In genomic region chr11:69064259-69065133, GRCm38 (mm10) we compare ENCODE assay signal across 8 mouse cellular contexts. TPM values are rescaled to one million over a fixed set of nuclear protein-coding genes. Genes with fewer than 3 reads are reported as not detected.
DNase-seq lines count a peak whose midpoint lies in the region; ATAC-seq and TF ChIP-seq lines count a peak whose summit lies in the region.

No protein-coding gene starts in this region.

- no peaks in the 10 kb centered on the region for H3K79me3 ChIP-seq in C2C12 (ENCODE audit: low read depth)

- TF ChIP-seq CTCF in C2C12 (IDR thresholded peaks at IDR 0.05; ENCODE audit: control insufficient read depth, insufficient read depth, insufficient read length) = no peak

- peaks cover 9% of the 10 kb centered on the region for H3K79me2 ChIP-seq in C2C12 (ENCODE audit: control insufficient read depth, insufficient read depth)

- H3K4me1 ChIP-seq in forebrain, embryonic 14.5 days (ENCODE audit: control insufficient read depth, insufficient read depth, low read length) = peaks cover 19% of the 10 kb centered on the region
- H3K4me1 ChIP-seq in liver, embryonic 15.5 days (replicated peaks) = peaks cover 66% of the 10 kb centered on the region

- peak overlapping the region; percentile 55 for H3K4me3 ChIP-seq in C2C12 (ENCODE audit: insufficient read depth, poor library complexity, severe bottlenecking)
- H3K4me3 ChIP-seq in forebrain, embryonic 14.5 days (ENCODE audit: low read depth, low read length) = peak overlapping the region; percentile 54
- peak overlapping the region; percentile 67 for H3K4me3 ChIP-seq in liver, embryonic 15.5 days (replicated peaks)

- H3K4me2 ChIP-seq in forebrain, embryonic 14.5 days (ENCODE audit: low read length) = peak overlapping the region; percentile 65
- peak overlapping the region; percentile 99 for H3K4me2 ChIP-seq in liver, embryonic 15.5 days

- no peaks in the 10 kb centered on the region for H3K9me3 ChIP-seq in forebrain, embryonic 14.5 days (replicated peaks; ENCODE audit: control insufficient read depth, low read length)
- H3K9me3 ChIP-seq in liver, embryonic 15.5 days (replicated peaks) = no peaks in the 10 kb centered on the region

- DNase-seq in heart, adult 11 months = peak; percentile 90
- DNase-seq in heart, adult 18-20 months = no peak
- DNase-seq in forebrain, embryonic 14.5 days (ENCODE audit: low spot score) = no peak
- no peak for DNase-seq in adrenal gland, postnatal 25 days
- no peak for DNase-seq in Muller cell, postnatal 12 days (ENCODE audit: inconsistent ontology term)
- no peak for DNase-seq in embryo, embryonic 10 days (ENCODE audit: low spot score)

- peak overlapping the region; percentile 64 for H3ac ChIP-seq in C2C12 (ENCODE audit: control insufficient read depth, insufficient read length, low read depth)

- ATAC-seq in forebrain, embryonic 14.5 days = no peak
- ATAC-seq in liver, embryonic 15.5 days (ENCODE audit: insufficient read depth) = no peak

- no peak overlapping the region for H3K27ac ChIP-seq in forebrain, embryonic 14.5 days (ENCODE audit: low read depth, low read length)
- peak overlapping the region; percentile 56 for H3K27ac ChIP-seq in liver, embryonic 15.5 days (replicated peaks)

- no peaks in the 10 kb centered on the region for H3K27me3 ChIP-seq in C2C12 (ENCODE audit: control insufficient read depth, insufficient read depth, insufficient read length)
- H3K27me3 ChIP-seq in forebrain, embryonic 14.5 days (replicated peaks; ENCODE audit: control insufficient read depth, insufficient read depth, low read length) = no peaks in the 10 kb centered on the region
- H3K27me3 ChIP-seq in liver, embryonic 15.5 days = no peaks in the 10 kb centered on the region

- H3K36me3 ChIP-seq in C2C12 (ENCODE audit: control insufficient read depth, insufficient read depth) = no peaks in the 10 kb centered on the region
- H3K36me3 ChIP-seq in forebrain, embryonic 14.5 days (ENCODE audit: control insufficient read depth, insufficient read depth, low read length) = no peaks in the 10 kb centered on the region
- H3K36me3 ChIP-seq in liver, embryonic 15.5 days (replicated peaks) = no peaks in the 10 kb centered on the region

- H3K9ac ChIP-seq in forebrain, embryonic 14.5 days (ENCODE audit: low read length) = peak overlapping the region; percentile 77
- H3K9ac ChIP-seq in liver, embryonic 15.5 days = peak overlapping the region; percentile 74; the same call in 1 of the 2 replicates

- 46% methylated on average over 9 of the region's 9 CpGs for WGBS in forebrain, embryonic 14.5 days
- 62% methylated on average over 9 of the region's 9 CpGs for WGBS in liver, embryonic 15.5 days (ENCODE audit: insufficient replicate concordance)

TF ChIP-seq in C2C12, 6 proteins besides CTCF, POLR2A, EP300 and RAD21:
- TF ChIP-seq MYOD1 (IDR thresholded peaks at IDR 0.05; ENCODE audit: control insufficient read depth, insufficient read length, low read depth) = no peak
- TF ChIP-seq USF1 (IDR thresholded peaks at IDR 0.05; ENCODE audit: low read depth) = no peak
- TF ChIP-seq FOSL1 (IDR thresholded peaks at IDR 0.05; ENCODE audit: insufficient read depth, low read length, poor library complexity, severe bottlenecking) = no peak
- no peak for TF ChIP-seq MYOG (IDR thresholded peaks at IDR 0.05; ENCODE audit: control insufficient read depth, extremely low read depth, insufficient read length)
- TF ChIP-seq MAX (IDR thresholded peaks at IDR 0.05) = no peak
- no peak for TF ChIP-seq CEBPB (IDR thresholded peaks at IDR 0.05; ENCODE audit: low read depth)
TF ChIP-seq in C2C12: peak in this region for 0.

RNA-seq across cellular contexts. Expression of gene Borcs6, which starts 5.0 kb away (rescaled TPM):
- 10 to 100 TPM; 16.7 to 19.3 TPM for total RNA-seq in heart, adult 18-20 months (2021)
- polyA plus RNA-seq in C2C12 (2012; fragmentation: generic; extraction: Trizol) = 14.3 TPM
- 10.7 and 13.9 TPM in 2 replicates for polyA plus RNA-seq in forebrain, embryonic 14.5 days (2014; fragmentation: Nextera tagmentation; extraction: Ambion mirVana)
- polyA plus RNA-seq in liver, embryonic 15.5 days (2015; fragmentation: Nextera tagmentation; extraction: Ambion mirVana) = 4.3 and 5.3 TPM in 2 replicates
- total RNA-seq in adrenal gland, postnatal 25 days (2021) = 23.1 and 32.0 TPM in 2 replicates

RNA-seq across cellular contexts. Expression of gene Tmem107, which starts 6.1 kb away (rescaled TPM):
- 1 to 10 TPM; 5.3 to 7.0 TPM for total RNA-seq in heart, adult 18-20 months (2021)
- 41.9 TPM for polyA plus RNA-seq in C2C12 (2012; fragmentation: generic; extraction: Trizol)
- polyA plus RNA-seq in forebrain, embryonic 14.5 days (2014; fragmentation: Nextera tagmentation; extraction: Ambion mirVana) = 45.2 and 49.6 TPM in 2 replicates
- polyA plus RNA-seq in liver, embryonic 15.5 days (2015; fragmentation: Nextera tagmentation; extraction: Ambion mirVana) = 20.2 and 21.6 TPM in 2 replicates
- 18.3 and 21.8 TPM in 2 replicates for total RNA-seq in adrenal gland, postnatal 25 days (2021)

RNA-seq across cellular contexts. Expression of gene Aurkb, which starts 19.0 kb away (rescaled TPM):
- total RNA-seq in heart, adult 18-20 months (2021) = 1 to 10 TPM in 1 of 2 experiments, under 1 TPM in 1; 0.67 to 1.5 TPM
- polyA plus RNA-seq in C2C12 (2012; fragmentation: generic; extraction: Trizol) = 76.6 TPM
- polyA plus RNA-seq in forebrain, embryonic 14.5 days (2014; fragmentation: Nextera tagmentation; extraction: Ambion mirVana) = 69.2 and 74.0 TPM in 2 replicates
- polyA plus RNA-seq in liver, embryonic 15.5 days (2015; fragmentation: Nextera tagmentation; extraction: Ambion mirVana) = 111 and 115 TPM in 2 replicates
- total RNA-seq in adrenal gland, postnatal 25 days (2021) = 9.7 and 11.8 TPM in 2 replicates

RNA-seq across cellular contexts. Expression of gene Vamp2, which starts 23.8 kb away (rescaled TPM):
- 10 to 100 TPM; 53.9 to 55.4 TPM for total RNA-seq in heart, adult 18-20 months (2021)
- 20.9 TPM for polyA plus RNA-seq in C2C12 (2012; fragmentation: generic; extraction: Trizol)
- 124 and 188 TPM in 2 replicates for polyA plus RNA-seq in forebrain, embryonic 14.5 days (2014; fragmentation: Nextera tagmentation; extraction: Ambion mirVana)
- polyA plus RNA-seq in liver, embryonic 15.5 days (2015; fragmentation: Nextera tagmentation; extraction: Ambion mirVana) = 14.9 and 19.6 TPM in 2 replicates
- 143 and 163 TPM in 2 replicates for total RNA-seq in adrenal gland, postnatal 25 days (2021)

RNA-seq across cellular contexts. Expression of gene Per1, which starts 30.5 kb away (rescaled TPM):
- 10 to 100 TPM; 38.8 to 48.5 TPM for total RNA-seq in heart, adult 18-20 months (2021)
- polyA plus RNA-seq in C2C12 (2012; fragmentation: generic; extraction: Trizol) = 4.5 TPM
- polyA plus RNA-seq in forebrain, embryonic 14.5 days (2014; fragmentation: Nextera tagmentation; extraction: Ambion mirVana) = 6.8 and 11.6 TPM in 2 replicates
- 6.4 and 7.6 TPM in 2 replicates for polyA plus RNA-seq in liver, embryonic 15.5 days (2015; fragmentation: Nextera tagmentation; extraction: Ambion mirVana)
- total RNA-seq in adrenal gland, postnatal 25 days (2021) = 66.5 and 84.7 TPM in 2 replicates
